Mouse (Mus musculus) forebrain, embryonic 14.5 days (tissue): ENCODE results near the gene AC131692.1. TPM values are rescaled to one million over a fixed set of nuclear protein-coding genes. Genes with fewer than 3 reads are reported as not detected.
"Not testable (repeated sequence)": the region's sequence is repeated elsewhere in the genome, so short reads cannot be mapped to it uniquely, and the experiment has no call there.

Experiments
- ATAC-seq: fragments of 200-750 bp; cut with Nextera tagmentation; 2 replicates; pipeline ENCODE4 v1.8.0; 2017; ENCODE audit warnings: mild to moderate bottlenecking, moderate library complexity
- DNase-seq: peaks from one replicate; pipeline ENCODE4 v3.0.0-alpha.2; 2015; ENCODE audit warnings: low spot score
- H3K27ac ChIP-seq: fragments of 300-500 bp; sonication (generic); 2 replicates; pipeline ENCODE4 v1.5.1; 2014; ENCODE audit warnings: low read depth, mild to moderate bottlenecking, control low read depth, low read length, moderate library complexity
- H3K27me3 ChIP-seq: fragments of 300-500 bp; sonication (generic); replicated peaks from 2 replicates; pipeline ENCODE4 v1.6.1; 2014; ENCODE audit warnings: low read length, control low read depth, mixed read lengths; ENCODE audit not compliant: control insufficient read depth, insufficient read depth
- H3K36me3 ChIP-seq: fragments of 300-500 bp; sonication (generic); 2 replicates; pipeline ENCODE4 v1.6.1; 2014; ENCODE audit warnings: low read length, control low read depth; ENCODE audit not compliant: control insufficient read depth, insufficient read depth
- H3K4me1 ChIP-seq: fragments of 300-500 bp; sonication (generic); 2 replicates; pipeline ENCODE4 v1.6.1; 2014; ENCODE audit warnings: antibody characterized with exemption, low read length, control low read depth; ENCODE audit not compliant: control insufficient read depth, insufficient read depth
- H3K4me2 ChIP-seq: fragments of 300-500 bp; sonication (generic); 2 replicates; pipeline ENCODE4 v1.6.1; 2014; ENCODE audit warnings: mild to moderate bottlenecking, control low read depth, low read length
- H3K4me3 ChIP-seq: fragments of 300-500 bp; sonication (generic); 2 replicates; pipeline ENCODE4 v1.5.1; 2014; ENCODE audit warnings: low read depth, low read length, control low read depth
- H3K9ac ChIP-seq: fragments of 300-500 bp; sonication (generic); 2 replicates; pipeline ENCODE4 v1.6.1; 2014; ENCODE audit warnings: mild to moderate bottlenecking, low read length, control low read depth, moderate library complexity
- H3K9me3 ChIP-seq: fragments of 300-500 bp; sonication (generic); replicated peaks from 2 replicates; pipeline ENCODE4 v1.6.1; 2016; ENCODE audit warnings: low read length, control low read depth, mixed read lengths; ENCODE audit not compliant: control insufficient read depth
- WGBS: fragments of 180-500 bp; shearing (Covaris S2); extraction: QIAGEN DNeasy Blood & Tissue Kit; methylation state at CpG from one replicate; pipeline ENCODE4 v1.1.7; 2014; 5-methylcytosine and 5-hydroxymethylcytosine counted together
- microRNA-seq: library from miRNA; unstranded; fragments of <30 nt; microRNA quantifications from one replicate; pipeline ENCODE4, GENCODE M21; 2016
- polyA plus RNA-seq: library from polyadenylated mRNA; unstranded; fragments of >200 nt; fragmentation: Nextera tagmentation; extraction: Ambion mirVana; gene quantifications from 2 replicates; pipeline ENCODE4 v1.2.1, GENCODE M21; 2014

AC131692.1 gene
- polyA plus RNA-seq, 1 experiment from 2014 or later: not detected

- not testable (repeated sequence) for H3K4me1 ChIP-seq, H3K4me2 ChIP-seq, H3K4me3 ChIP-seq, H3K27me3 ChIP-seq, H3K9me3 ChIP-seq, H3K27ac ChIP-seq, DNase-seq, H3K9ac ChIP-seq, ATAC-seq
- 44% methylated on average over 1 of the region's 1 CpGs for WGBS
- peaks cover 31% of the 10 kb centered on the region for H3K36me3 ChIP-seq
Measured at GRCm38 (mm10) chr19:6133197-6133596, 39.0 kb downstream of the AC131692.1 start.

GRCm38 (mm10) chr19:6136397-6136796, 42.2 kb downstream of the AC131692.1 start:
- ATAC-seq (no peak), DNase-seq (no peak)
- WGBS: 93% methylated on average over 3 of the region's 3 CpGs
- H3K36me3 ChIP-seq: peaks cover 31% of the 10 kb centered on the region
- H3K4me1 ChIP-seq: peaks cover 8% of the 10 kb centered on the region
- no peaks in the 10 kb centered on the region for H3K9me3 ChIP-seq
- no peak overlapping the region for H3K4me2 ChIP-seq
- H3K27me3 ChIP-seq: no peaks in the 10 kb centered on the region
- H3K27ac ChIP-seq: no peak overlapping the region
- H3K9ac ChIP-seq: no peak overlapping the region
- no peak overlapping the region for H3K4me3 ChIP-seq

- Histone ChIP-seq H3K4me2 (peak overlapping the region; percentile 59), H3K27me3 (no peaks in the 10 kb centered on the region), H3K4me1 (peaks cover 8% of the 10 kb centered on the region), H3K4me3 (peak overlapping the region; percentile 48), H3K9ac (peak overlapping the region; percentile 80; the same call in 1 of the 2 replicates), H3K36me3 (peaks cover 27% of the 10 kb centered on the region), H3K9me3 (no peaks in the 10 kb centered on the region), H3K27ac (no peak overlapping the region)
- DNase-seq: no peak
- ATAC-seq: no peak
- 91% methylated on average over 6 of the region's 6 CpGs for WGBS
Measured at GRCm38 (mm10) chr19:6139701-6140100, 45.5 kb downstream of the AC131692.1 start.

GRCm38 (mm10) chr19:6140374-6140677, 46.1 kb downstream of the AC131692.1 start:
- Histone ChIP-seq H3K9ac (peak overlapping the region; percentile 80), H3K27ac (peak overlapping the region; percentile 94), H3K4me1 (peaks cover 8% of the 10 kb centered on the region), H3K36me3 (peaks cover 24% of the 10 kb centered on the region), H3K4me3 (peak overlapping the region; percentile 48), H3K27me3 (no peaks in the 10 kb centered on the region), H3K4me2 (peak overlapping the region; percentile 59), H3K9me3 (no peaks in the 10 kb centered on the region)
- ATAC-seq: no peak
- DNase-seq: no peak
- 5% methylated on average over 16 of the region's 16 CpGs for WGBS

GRCm38 (mm10) chr19:6140678-6141393, 46.6 kb downstream of the AC131692.1 start, which contains the start of gene Batf2:
TSS of gene Batf2 (plus strand) at chr19:6140983.
- peak; percentile 95 for ATAC-seq

GRCm38 (mm10) chr19:6141394-6141749, 47.2 kb downstream of the AC131692.1 start, which contains the start of gene Arl2:
TSS of gene Arl2 (minus strand) at chr19:6141548.
- under 1% methylated on average over 15 of the region's 15 CpGs for WGBS
- peaks cover 13% of the 10 kb centered on the region for H3K36me3 ChIP-seq
- ATAC-seq: peak; percentile 81
- peaks cover 8% of the 10 kb centered on the region for H3K4me1 ChIP-seq
- peak; percentile 96 for DNase-seq
- peak within 1 kb of the TSS; percentile 80 for H3K9ac ChIP-seq
- peak within 1 kb of the TSS; percentile 94 for H3K27ac ChIP-seq
- H3K4me2 ChIP-seq: peak within 1 kb of the TSS; percentile 59
- no peaks in the 10 kb centered on the region for H3K27me3 ChIP-seq
- no peaks in the 10 kb centered on the region for H3K9me3 ChIP-seq
- H3K4me3 ChIP-seq: peak within 1 kb of the TSS; percentile 48

More at GRCm38 (mm10) chr19:6140678-6141393, 46.6 kb downstream of the AC131692.1 start, which contains the start of gene Batf2:
- peaks cover 8% of the 10 kb centered on the region for H3K4me1 ChIP-seq
- H3K27ac ChIP-seq: peak within 1 kb of the TSS; percentile 94
- under 1% methylated on average over 68 of the region's 68 CpGs for WGBS
- H3K27me3 ChIP-seq: no peaks in the 10 kb centered on the region
- DNase-seq: peak; percentile 98
- H3K4me2 ChIP-seq: peak within 1 kb of the TSS; percentile 59
- peaks cover 19% of the 10 kb centered on the region for H3K36me3 ChIP-seq
- H3K4me3 ChIP-seq: peak within 1 kb of the TSS; percentile 48
- H3K9me3 ChIP-seq: no peaks in the 10 kb centered on the region
- H3K9ac ChIP-seq: peak within 1 kb of the TSS; percentile 80

- H3K36me3 ChIP-seq: no peaks in the 10 kb centered on the region
- no peak overlapping the region for H3K9ac ChIP-seq
- DNase-seq (no peak), ATAC-seq (no peak)
- 87% methylated on average over 5 of the region's 5 CpGs for WGBS
- H3K4me1 ChIP-seq: peaks cover 4% of the 10 kb centered on the region; the same call in 1 of the 2 replicates
- H3K9me3 ChIP-seq: no peaks in the 10 kb centered on the region
- H3K27ac ChIP-seq: no peak overlapping the region
- H3K4me2 ChIP-seq: no peak overlapping the region
- H3K4me3 ChIP-seq: no peak overlapping the region
- H3K27me3 ChIP-seq: no peaks in the 10 kb centered on the region
Measured at GRCm38 (mm10) chr19:6144842-6145241, 50.6 kb downstream of the AC131692.1 start.

Small RNAs within 50 kb of the gene (microRNA-seq; reads per million reads assigned to microRNA genes)
- gene Mir6988: 1.1 reads per million

Other genes starting within 250 kb of the AC131692.1 start
- gene Frmd8, start 219.1 kb upstream of the AC131692.1 start, polyA plus RNA-seq: 13.1 and 16.0 TPM in 2 replicates
- gene Slc25a45, start 216.6 kb upstream of the AC131692.1 start, polyA plus RNA-seq: 1.7 TPM in 2 replicates
- gene Tigd3, start 200.3 kb upstream of the AC131692.1 start, polyA plus RNA-seq: 7.0 and 7.1 TPM in 2 replicates
- 127 and 136 TPM in 2 replicates for gene Dpf2, start 181.4 kb upstream of the AC131692.1 start, polyA plus RNA-seq
- gene Cdc42ep2, start 169.6 kb upstream of the AC131692.1 start, polyA plus RNA-seq: 7.9 and 9.6 TPM in 2 replicates
- gene Pola2, start 130.2 kb upstream of the AC131692.1 start, polyA plus RNA-seq: 35.5 and 41.1 TPM in 2 replicates
- not detected in 2 replicates for gene Slc22a20, start 108.3 kb upstream of the AC131692.1 start, polyA plus RNA-seq
- gene Capn1, start 78.5 kb upstream of the AC131692.1 start, polyA plus RNA-seq: 2.4 TPM in 2 replicates
- 17.6 and 20.2 TPM in 2 replicates for gene Syvn1, start 47.8 kb upstream of the AC131692.1 start, polyA plus RNA-seq
- gene Mrpl49, start 36.6 kb upstream of the AC131692.1 start, polyA plus RNA-seq: 82.8 and 85.5 TPM in 2 replicates
- 626 and 785 TPM in 2 replicates for gene Fau, start 36.6 kb upstream of the AC131692.1 start, polyA plus RNA-seq
- 38.2 and 40.5 TPM in 2 replicates for gene Znhit2, start 33.2 kb upstream of the AC131692.1 start, polyA plus RNA-seq
- gene Tm7sf2, start 26.0 kb upstream of the AC131692.1 start, polyA plus RNA-seq: 32.6 and 35.6 TPM in 2 replicates
- gene Vps51, start 17.2 kb upstream of the AC131692.1 start, polyA plus RNA-seq: 59.5 and 73.9 TPM in 2 replicates
- not detected in 2 replicates for gene Tmem262, start 14.4 kb upstream of the AC131692.1 start, polyA plus RNA-seq
- 1.1 and 1.4 TPM in 2 replicates for gene Gm28374, start 12.2 kb upstream of the AC131692.1 start, polyA plus RNA-seq
- 81.1 and 87.2 TPM in 2 replicates for gene Zfpl1, start 9.5 kb upstream of the AC131692.1 start, polyA plus RNA-seq
- 20.0 and 28.2 TPM in 2 replicates for gene Cdca5, start 9.4 kb upstream of the AC131692.1 start, polyA plus RNA-seq
- 0.36 and 0.42 TPM in 2 replicates for gene Naaladl1, start 11.4 kb downstream of the AC131692.1 start, polyA plus RNA-seq
- 56.4 and 57.6 TPM in 2 replicates for gene Sac3d1, start 24.2 kb downstream of the AC131692.1 start, polyA plus RNA-seq
- gene Snx15, start 33.9 kb downstream of the AC131692.1 start, polyA plus RNA-seq: 45.6 and 50.2 TPM in 2 replicates
- not detected in 2 replicates for gene Batf2, start 46.6 kb downstream of the AC131692.1 start, polyA plus RNA-seq
- 80.3 and 90.2 TPM in 2 replicates for gene Arl2, start 47.1 kb downstream of the AC131692.1 start, polyA plus RNA-seq
- not detected in 2 replicates for gene Majin, start 90.0 kb downstream of the AC131692.1 start, polyA plus RNA-seq
- gene Gpha2, start 132.0 kb downstream of the AC131692.1 start, polyA plus RNA-seq: 0.30 TPM in 1 of 2 replicates, not detected in the other
- 74.3 and 98.9 TPM in 2 replicates for gene Ppp2r5b, start 141.5 kb downstream of the AC131692.1 start, polyA plus RNA-seq
- 7.9 and 9.6 TPM in 2 replicates for gene Atg2a, start 147.2 kb downstream of the AC131692.1 start, polyA plus RNA-seq
- gene Ehd1, start 182.3 kb downstream of the AC131692.1 start, polyA plus RNA-seq: 71.3 and 79.8 TPM in 2 replicates
- 0.61 and 0.72 TPM in 2 replicates for gene Cdc42bpg, start 212.0 kb downstream of the AC131692.1 start, polyA plus RNA-seq
- gene Men1, start 240.6 kb downstream of the AC131692.1 start, polyA plus RNA-seq: 47.7 and 61.6 TPM in 2 replicates
- 6.2 and 11.2 TPM in 2 replicates for gene Map4k2, start 246.7 kb downstream of the AC131692.1 start, polyA plus RNA-seq